Mouse (Mus musculus) neural tube, embryonic 10.5 days (tissue): ENCODE results near the gene Paqr8.

ENCODE experiments used
- DNase-seq: peaks from one replicate; pipeline ENCODE4 v3.0.0-alpha.2; 2017; ENCODE audit warnings: low spot score; ENCODE audit errors: extremely low spot score

The Paqr8 gene

GRCm38 (mm10) chr1:20969642-20970041 lies 79.2 kb downstream of the Paqr8 start:
- no peak for DNase-seq

GRCm38 (mm10) chr1:20973389-20973788 lies 83.0 kb downstream of the Paqr8 start:
- no peak for DNase-seq

GRCm38 (mm10) chr1:20974341-20975135 lies 84.1 kb downstream of the Paqr8 start:
- no peak for DNase-seq

GRCm38 (mm10) chr1:20980553-20980952 lies 90.1 kb downstream of the Paqr8 start:
- no peak for DNase-seq

GRCm38 (mm10) chr1:20981764-20982163 lies 91.4 kb downstream of the Paqr8 start:
- DNase-seq = no peak

- DNase-seq = no peak
These were observed 93.7 kb downstream of the Paqr8 start for GRCm38 (mm10) chr1:20984103-20984502.

GRCm38 (mm10) chr1:20984582-20984981 lies 94.2 kb downstream of the Paqr8 start:
- no peak for DNase-seq

GRCm38 (mm10) chr1:20986378-20987056 lies 96.1 kb downstream of the Paqr8 start:
- DNase-seq = no peak
